Mouse (Mus musculus) spleen, adult 2 months (tissue): ENCODE results near the gene As3mt.

Source experiments
- CTCF ChIP-seq: fragments of 200-500 bp; IDR thresholded peaks from 2 replicates; pipeline ENCODE4 v1.5.1; 2011; ENCODE audit warnings: mild to moderate bottlenecking, inconsistent platforms; ENCODE audit not compliant: insufficient read depth, insufficient read length, insufficient replicate concordance; ENCODE audit errors: extremely low read depth
- POLR2A ChIP-seq: fragments of 200-500 bp; IDR thresholded peaks from 2 replicates; pipeline ENCODE4 v1.6.1; 2011; ENCODE audit warnings: low read depth, low read length, inconsistent platforms

DNA sequence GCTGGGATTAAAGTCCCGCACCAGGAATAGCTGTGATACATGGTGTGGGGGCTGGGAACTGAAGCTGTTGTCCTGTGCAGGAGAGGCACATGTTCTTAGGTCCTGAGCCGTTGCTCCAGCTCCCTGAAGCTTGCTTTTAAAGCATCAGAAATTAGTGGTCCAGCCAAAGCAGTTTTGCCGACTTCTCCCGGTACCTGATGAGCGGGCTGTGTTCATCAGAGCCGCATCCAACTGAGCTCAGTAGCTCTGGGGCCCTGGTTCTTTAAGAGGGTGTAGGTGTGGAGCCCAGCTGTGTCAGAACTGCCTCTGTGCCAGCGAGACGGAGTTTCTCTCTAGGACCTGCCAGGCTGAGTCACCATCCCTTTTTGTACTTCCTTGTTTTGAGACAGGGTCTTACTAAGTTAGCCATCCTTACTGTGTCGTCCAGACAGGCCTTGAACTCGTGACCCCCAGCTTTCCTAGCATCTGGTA lies 8.2 kb upstream of the As3mt start:
- TF ChIP-seq POLR2A (no peak), CTCF (no peak)
